Mouse (Mus musculus) embryonic facial prominence, embryonic 11.5 days (tissue): ENCODE measurements around the gene Cyp39a1. TPM values are rescaled to one million over a fixed set of nuclear protein-coding genes. Genes with fewer than 3 reads are reported as not detected.
A peak's percentile ranks its signal among the peaks of the same experiment; 100 is the strongest.

Source experiments
- ATAC-seq: fragments of 200-750 bp; cut with Nextera tagmentation; replicated peaks from 2 replicates; pipeline ENCODE4 v1.8.0; 2017; ENCODE audit warnings: low read depth; ENCODE audit not compliant: insufficient number of reproducible peaks, low FRiP score, low TSS enrichment
- DNase-seq: peaks from one replicate; pipeline ENCODE4 v3.0.0-alpha.2; 2015; ENCODE audit warnings: low spot score
- H3K27ac ChIP-seq: fragments of 300-500 bp; sonication (generic); replicated peaks from 2 replicates; pipeline ENCODE4 v1.5.1; 2014; ENCODE audit warnings: mild to moderate bottlenecking, low read depth, low read length, control low read depth
- H3K27me3 ChIP-seq: fragments of 300-500 bp; sonication (generic); 2 replicates; pipeline ENCODE4 v1.6.1; 2014; ENCODE audit warnings: mild to moderate bottlenecking, low read length, moderate library complexity, mixed read lengths; ENCODE audit not compliant: control insufficient read depth, insufficient read depth
- H3K36me3 ChIP-seq: fragments of 300-500 bp; sonication (generic); replicated peaks from 2 replicates; pipeline ENCODE4 v1.6.1; 2014; ENCODE audit warnings: low read depth, mild to moderate bottlenecking, low read length, moderate library complexity, mixed read lengths; ENCODE audit not compliant: control insufficient read depth, insufficient read depth
- H3K4me1 ChIP-seq: fragments of 300-500 bp; sonication (generic); 2 replicates; pipeline ENCODE4 v1.6.1; 2014; ENCODE audit warnings: low read length, mixed read lengths; ENCODE audit not compliant: control insufficient read depth, insufficient read depth
- H3K4me2 ChIP-seq: fragments of 300-500 bp; sonication (generic); 2 replicates; pipeline ENCODE4 v1.6.1; 2014; ENCODE audit warnings: low read depth, mild to moderate bottlenecking, control low read depth, low read length, moderate library complexity
- H3K4me3 ChIP-seq: fragments of 300-500 bp; sonication (generic); 2 replicates; pipeline ENCODE4 v1.5.1; 2014; ENCODE audit warnings: low read depth, low read length, control low read depth
- H3K9ac ChIP-seq: fragments of 300-500 bp; sonication (generic); replicated peaks from 2 replicates; pipeline ENCODE4 v1.6.1; 2014; ENCODE audit warnings: mild to moderate bottlenecking, control low read depth, low read length
- H3K9me3 ChIP-seq: fragments of 300-500 bp; sonication (generic); replicated peaks from 2 replicates; pipeline ENCODE4 v1.6.1; 2016; ENCODE audit warnings: mild to moderate bottlenecking, low read length, inconsistent platforms, mixed read lengths; ENCODE audit not compliant: control insufficient read depth
- WGBS: fragments of 180-500 bp; shearing (Covaris S2); extraction: QIAGEN DNeasy Blood & Tissue Kit; methylation state at CpG from one replicate; pipeline ENCODE4 v1.1.7; 2014; 5-methylcytosine and 5-hydroxymethylcytosine counted together
- polyA plus RNA-seq: library from polyadenylated mRNA; unstranded; fragments of >200 nt; fragmentation: Nextera tagmentation; extraction: Ambion mirVana; gene quantifications from 2 replicates; pipeline ENCODE4 v1.2.1, GENCODE M21; 2014

The Cyp39a1 gene
- polyA plus RNA-seq, 1 experiment from 2014 or later: 32.9 TPM

GRCm38 (mm10) chr17:43666576-43667289 is 492 bp upstream of the Cyp39a1 start, which contains the start of gene Slc25a27:
Gene Slc25a27, minus strand, starts transcription at chr17:43667214.
- Histone ChIP-seq H3K27ac (no peak within 1 kb of the TSS; the same call in 1 of the 2 replicates), H3K27me3 (no peaks in the 10 kb centered on the region), H3K4me3 (peak within 1 kb of the TSS; percentile 86), H3K9me3 (no peaks in the 10 kb centered on the region), H3K4me1 (no peaks in the 10 kb centered on the region), H3K9ac (peak within 1 kb of the TSS; percentile 84), H3K4me2 (peak within 1 kb of the TSS; percentile 80), H3K36me3 (no peaks in the 10 kb centered on the region)
- DNase-seq (peak; percentile 96), ATAC-seq (peak; percentile 98)
- WGBS: under 1% methylated on average over 41 of the region's 41 CpGs

DNA sequence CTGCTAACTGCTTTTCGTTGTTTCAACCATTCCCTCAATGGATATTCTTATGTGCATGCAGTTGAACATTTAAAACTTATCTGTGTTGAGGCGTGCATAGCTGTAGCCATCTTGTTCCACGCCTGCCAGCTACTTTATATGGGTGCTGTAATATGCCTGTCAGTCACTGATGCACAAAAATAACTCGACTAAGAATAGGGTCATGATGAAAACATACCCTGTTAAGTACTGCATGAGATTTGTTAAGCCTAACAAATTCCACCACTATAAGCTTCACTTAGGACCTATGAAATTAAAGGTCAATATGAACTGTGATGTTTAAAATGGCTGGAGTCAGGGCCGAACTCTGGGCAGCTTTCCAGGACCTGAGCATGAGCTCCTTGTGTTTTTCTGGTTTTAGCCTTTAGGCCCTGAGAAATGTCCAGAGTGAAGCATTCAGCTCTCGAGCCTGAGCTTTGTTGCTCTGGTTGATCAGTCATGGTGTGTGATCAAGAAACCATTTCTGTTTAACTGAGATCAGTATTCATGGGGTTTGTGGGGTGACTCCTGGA is 2.0 kb downstream of the Cyp39a1 start:
- H3K4me3 ChIP-seq: no peak overlapping the region
- WGBS: 71% methylated on average over 6 of the region's 6 CpGs
- H3K4me2 ChIP-seq: no peak overlapping the region

GRCm38 (mm10) chr17:43671907-43672306 is 4.7 kb downstream of the Cyp39a1 start:
- Histone ChIP-seq H3K4me1 (no peaks in the 10 kb centered on the region), H3K36me3 (no peaks in the 10 kb centered on the region), H3K27me3 (no peaks in the 10 kb centered on the region), H3K4me2 (no peak overlapping the region), H3K9me3 (no peaks in the 10 kb centered on the region), H3K9ac (no peak overlapping the region), H3K4me3 (no peak overlapping the region), H3K27ac (no peak overlapping the region)
- DNase-seq: no peak
- WGBS: 86% methylated on average over 4 of the region's 4 CpGs
- ATAC-seq: no peak

More for the DNA sequence above, 2.0 kb downstream of the Cyp39a1 start:
- Histone ChIP-seq H3K9ac (no peak overlapping the region), H3K36me3 (no peaks in the 10 kb centered on the region), H3K27ac (no peak overlapping the region), H3K4me1 (no peaks in the 10 kb centered on the region), H3K9me3 (no peaks in the 10 kb centered on the region), H3K27me3 (no peaks in the 10 kb centered on the region)
- no peak for DNase-seq
- no peak for ATAC-seq

DNA sequence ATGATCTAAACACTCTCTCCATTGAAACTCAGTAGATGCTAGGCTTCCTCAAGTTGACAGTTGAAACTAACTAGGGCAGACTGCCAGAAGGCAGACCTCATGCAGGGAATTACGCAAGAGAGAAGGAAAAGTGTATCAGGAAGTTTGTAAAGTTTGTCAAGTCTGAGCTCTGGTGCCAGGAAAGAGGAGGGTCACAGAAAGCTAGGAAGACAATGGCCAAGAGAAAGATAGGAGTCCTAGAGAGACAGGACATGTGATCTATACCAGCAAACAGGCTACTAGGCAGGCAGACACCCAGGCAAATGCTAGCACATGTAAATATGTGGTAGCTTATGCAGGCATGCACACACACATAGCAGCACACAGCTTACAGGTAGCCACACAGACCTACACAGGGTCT is 8.0 kb downstream of the Cyp39a1 start:
- Histone ChIP-seq H3K36me3 (no peaks in the 10 kb centered on the region), H3K4me3 (no peak overlapping the region), H3K9me3 (no peaks in the 10 kb centered on the region), H3K9ac (no peak overlapping the region), H3K4me1 (no peaks in the 10 kb centered on the region), H3K27me3 (no peaks in the 10 kb centered on the region), H3K4me2 (no peak overlapping the region), H3K27ac (no peak overlapping the region)
- DNase-seq (no peak), ATAC-seq (no peak)
- WGBS: 89% methylated on average over 1 of the region's 1 CpGs

DNA sequence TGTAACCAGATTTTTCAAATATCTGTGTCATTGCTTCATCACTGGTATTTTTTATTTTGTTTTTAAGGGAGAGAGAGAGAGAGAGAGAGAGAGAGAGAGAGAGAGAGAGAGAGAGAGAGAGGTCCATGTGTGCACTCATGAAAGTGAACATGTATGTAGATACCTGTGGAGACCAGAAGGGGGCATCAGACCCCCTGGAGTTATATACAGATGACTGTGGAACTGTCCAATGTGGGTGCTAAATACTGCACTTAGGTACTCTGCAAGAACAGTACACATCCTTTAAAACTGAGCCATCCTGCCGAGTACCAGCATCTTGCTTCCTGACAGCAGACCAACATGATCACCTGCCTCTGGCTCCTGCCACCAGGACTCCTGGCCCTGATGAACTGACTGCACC is 9.0 kb downstream of the Cyp39a1 start:
- H3K4me1 ChIP-seq: no peaks in the 10 kb centered on the region
- H3K27me3 ChIP-seq: no peaks in the 10 kb centered on the region
- no peaks in the 10 kb centered on the region for H3K9me3 ChIP-seq
- H3K36me3 ChIP-seq: no peaks in the 10 kb centered on the region
- 86% methylated on average over 1 of the region's 1 CpGs for WGBS
- no peak for DNase-seq
- H3K9ac ChIP-seq: no peak overlapping the region
- no peak overlapping the region for H3K4me2 ChIP-seq
- H3K4me3 ChIP-seq: no peak overlapping the region
- H3K27ac ChIP-seq: no peak overlapping the region
- ATAC-seq: no peak

- H3K4me3 ChIP-seq: no peak overlapping the region
Observed at GRCm38 (mm10) chr17:43677317-43677716, 10.1 kb downstream of the Cyp39a1 start.

GRCm38 (mm10) chr17:43684086-43684485 is 16.9 kb downstream of the Cyp39a1 start:
- Histone ChIP-seq H3K36me3 (no peaks in the 10 kb centered on the region), H3K4me1 (no peaks in the 10 kb centered on the region), H3K27ac (no peak overlapping the region), H3K9me3 (no peaks in the 10 kb centered on the region), H3K9ac (no peak overlapping the region), H3K27me3 (no peaks in the 10 kb centered on the region), H3K4me3 (no peak overlapping the region), H3K4me2 (no peak overlapping the region)
- DNase-seq: no peak
- ATAC-seq: no peak
- WGBS: 90% methylated on average over 7 of the region's 7 CpGs

More at GRCm38 (mm10) chr17:43677317-43677716, 10.1 kb downstream of the Cyp39a1 start:
- ATAC-seq (no peak), DNase-seq (no peak)
- Histone ChIP-seq H3K4me1 (no peaks in the 10 kb centered on the region), H3K27me3 (no peaks in the 10 kb centered on the region), H3K27ac (no peak overlapping the region), H3K4me2 (no peak overlapping the region), H3K9me3 (no peaks in the 10 kb centered on the region), H3K36me3 (no peaks in the 10 kb centered on the region), H3K9ac (no peak overlapping the region)
- 42% methylated on average over 1 of the region's 1 CpGs for WGBS

GRCm38 (mm10) chr17:43684638-43685037 is 17.4 kb downstream of the Cyp39a1 start:
- no peak overlapping the region for H3K9ac ChIP-seq
- H3K27me3 ChIP-seq: no peaks in the 10 kb centered on the region
- no peak overlapping the region for H3K27ac ChIP-seq
- H3K4me1 ChIP-seq: no peaks in the 10 kb centered on the region
- H3K4me2 ChIP-seq: no peak overlapping the region
- WGBS: 93% methylated on average over 5 of the region's 5 CpGs
- DNase-seq: no peak
- H3K36me3 ChIP-seq: no peaks in the 10 kb centered on the region
- ATAC-seq: no peak
- no peaks in the 10 kb centered on the region for H3K9me3 ChIP-seq
- no peak overlapping the region for H3K4me3 ChIP-seq
